Mouse (Mus musculus) forebrain, embryonic 13.5 days (tissue): ENCODE measurements around the gene Carnmt1. TPM values are rescaled to one million over a fixed set of nuclear protein-coding genes. Genes with fewer than 3 reads are reported as not detected.
A peak's percentile ranks its signal among the peaks of the same experiment; 100 is the strongest.

Source experiments
- ATAC-seq: fragments of 200-750 bp; cut with Nextera tagmentation; 2 replicates; pipeline ENCODE4 v1.8.0; 2017
- H3K27ac ChIP-seq: fragments of 300-500 bp; sonication (generic); 2 replicates; pipeline ENCODE4 v1.5.1; 2015; ENCODE audit warnings: inconsistent platforms, mild to moderate bottlenecking, moderate library complexity
- H3K27me3 ChIP-seq: fragments of 300-500 bp; sonication (generic); 2 replicates; pipeline ENCODE4 v1.6.1; 2015; ENCODE audit warnings: mild to moderate bottlenecking, inconsistent platforms
- H3K36me3 ChIP-seq: fragments of 300-500 bp; sonication (generic); 2 replicates; pipeline ENCODE4 v1.6.1; 2015; ENCODE audit warnings: mild to moderate bottlenecking, inconsistent platforms; ENCODE audit not compliant: poor library complexity, severe bottlenecking
- H3K4me1 ChIP-seq: fragments of 300-500 bp; sonication (generic); 2 replicates; pipeline ENCODE4 v1.6.1; 2015; ENCODE audit warnings: inconsistent platforms
- H3K4me2 ChIP-seq: fragments of 300-500 bp; sonication (generic); 2 replicates; pipeline ENCODE4 v1.6.1; 2015; ENCODE audit warnings: inconsistent platforms, mild to moderate bottlenecking, moderate library complexity
- H3K4me3 ChIP-seq: fragments of 300-500 bp; sonication (generic); 2 replicates; pipeline ENCODE4 v1.5.1; 2015; ENCODE audit warnings: mild to moderate bottlenecking, inconsistent platforms
- H3K9ac ChIP-seq: fragments of 300-500 bp; sonication (generic); 2 replicates; pipeline ENCODE4 v1.6.1; 2015; ENCODE audit warnings: mild to moderate bottlenecking, inconsistent platforms
- H3K9me3 ChIP-seq: fragments of 300-500 bp; sonication (generic); replicated peaks from 2 replicates; pipeline ENCODE4 v1.6.1; 2016; ENCODE audit warnings: inconsistent platforms
- WGBS: fragments of 180-500 bp; shearing (Covaris S2); methylation state at CpG from one replicate; pipeline ENCODE4 v1.1.7; 2015; 5-methylcytosine and 5-hydroxymethylcytosine counted together
- polyA plus RNA-seq: library from polyadenylated mRNA; unstranded; fragments of >200 nt; fragmentation: Nextera tagmentation; extraction: Ambion mirVana; gene quantifications from 2 replicates; pipeline ENCODE4 v1.2.1, GENCODE M21; 2015

Gene Carnmt1
- polyA plus RNA-seq, 1 experiment from 2014 or later, result 17.7 TPM

GRCm38 (mm10) chr19:18658473-18658872, 12.1 kb upstream of the Carnmt1 start:
- no peak overlapping the region for H3K27ac ChIP-seq
- ATAC-seq, result no peak
- no peaks in the 10 kb centered on the region for H3K27me3 ChIP-seq
- H3K4me2 ChIP-seq, result no peak overlapping the region
- H3K4me1 ChIP-seq, result no peaks in the 10 kb centered on the region
- H3K4me3 ChIP-seq, result no peak overlapping the region
- no peak overlapping the region for H3K9ac ChIP-seq
- WGBS, result 81% methylated on average over 4 of the region's 4 CpGs
- H3K36me3 ChIP-seq, result no peaks in the 10 kb centered on the region
- H3K9me3 ChIP-seq, result no peaks in the 10 kb centered on the region

GRCm38 (mm10) chr19:18659349-18659748, 11.2 kb upstream of the Carnmt1 start:
- no peaks in the 10 kb centered on the region for H3K9me3 ChIP-seq
- no peak overlapping the region for H3K4me2 ChIP-seq
- H3K27me3 ChIP-seq, result no peaks in the 10 kb centered on the region
- H3K36me3 ChIP-seq, result no peaks in the 10 kb centered on the region
- no peak for ATAC-seq
- no peak overlapping the region for H3K4me3 ChIP-seq
- H3K4me1 ChIP-seq, result no peaks in the 10 kb centered on the region
- no peak overlapping the region for H3K9ac ChIP-seq
- 50% methylated on average over 1 of the region's 1 CpGs for WGBS
- H3K27ac ChIP-seq, result no peak overlapping the region

- no peaks in the 10 kb centered on the region for H3K9me3 ChIP-seq
- 91% methylated on average over 3 of the region's 3 CpGs for WGBS
- H3K27ac ChIP-seq, result no peak overlapping the region
- H3K4me1 ChIP-seq, result no peaks in the 10 kb centered on the region
- no peak overlapping the region for H3K9ac ChIP-seq
- no peaks in the 10 kb centered on the region for H3K27me3 ChIP-seq
- no peak overlapping the region for H3K4me3 ChIP-seq
- no peaks in the 10 kb centered on the region for H3K36me3 ChIP-seq
- ATAC-seq, result no peak
- H3K4me2 ChIP-seq, result no peak overlapping the region
Observed at GRCm38 (mm10) chr19:18660466-18660865, 10.1 kb upstream of the Carnmt1 start.

GRCm38 (mm10) chr19:18661683-18662082, 8.9 kb upstream of the Carnmt1 start:
- H3K9me3 ChIP-seq, result no peaks in the 10 kb centered on the region
- no peaks in the 10 kb centered on the region for H3K27me3 ChIP-seq
- no peaks in the 10 kb centered on the region for H3K36me3 ChIP-seq
- H3K4me2 ChIP-seq, result no peak overlapping the region
- WGBS, result 51% methylated on average over 1 of the region's 1 CpGs
- no peak overlapping the region for H3K27ac ChIP-seq
- H3K9ac ChIP-seq, result no peak overlapping the region
- no peaks in the 10 kb centered on the region for H3K4me1 ChIP-seq
- no peak for ATAC-seq
- H3K4me3 ChIP-seq, result no peak overlapping the region

GRCm38 (mm10) chr19:18663904-18664303, 6.7 kb upstream of the Carnmt1 start:
- Histone ChIP-seq H3K4me1 (no peaks in the 10 kb centered on the region), H3K4me2 (no peak overlapping the region), H3K27me3 (no peaks in the 10 kb centered on the region), H3K4me3 (no peak overlapping the region), H3K36me3 (no peaks in the 10 kb centered on the region), H3K9me3 (no peaks in the 10 kb centered on the region), H3K27ac (no peak overlapping the region), H3K9ac (no peak overlapping the region)
- WGBS, result 62% methylated on average over 2 of the region's 2 CpGs
- ATAC-seq, result no peak

GRCm38 (mm10) chr19:18666966-18667365, 3.6 kb upstream of the Carnmt1 start:
- no peaks in the 10 kb centered on the region for H3K36me3 ChIP-seq
- H3K27me3 ChIP-seq, result no peaks in the 10 kb centered on the region
- peaks cover 5% of the 10 kb centered on the region for H3K4me1 ChIP-seq
- H3K4me2 ChIP-seq, result no peak overlapping the region
- H3K9ac ChIP-seq, result no peak overlapping the region
- H3K27ac ChIP-seq, result no peak overlapping the region
- no peak for ATAC-seq
- H3K4me3 ChIP-seq, result no peak overlapping the region
- WGBS, result 88% methylated on average over 7 of the region's 7 CpGs
- no peaks in the 10 kb centered on the region for H3K9me3 ChIP-seq

- Histone ChIP-seq H3K27me3 (no peaks in the 10 kb centered on the region), H3K4me1 (peaks cover 22% of the 10 kb centered on the region), H3K9me3 (no peaks in the 10 kb centered on the region), H3K4me2 (no peak overlapping the region), H3K36me3 (no peaks in the 10 kb centered on the region), H3K9ac (no peak overlapping the region), H3K27ac (no peak overlapping the region), H3K4me3 (no peak overlapping the region)
- WGBS, result 91% methylated on average over 7 of the region's 7 CpGs
- no peak for ATAC-seq
Observed at GRCm38 (mm10) chr19:18669551-18669950, 1.0 kb upstream of the Carnmt1 start.

- H3K4me3 ChIP-seq, result peak overlapping the region; percentile 75
- H3K36me3 ChIP-seq, result no peaks in the 10 kb centered on the region
- H3K4me1 ChIP-seq, result peaks cover 22% of the 10 kb centered on the region
- peak; percentile 77 for ATAC-seq
- H3K9ac ChIP-seq, result peak overlapping the region; percentile 86
- WGBS, result under 1% methylated on average over 62 of the region's 64 CpGs
- H3K4me2 ChIP-seq, result peak overlapping the region; percentile 80
- peak overlapping the region; percentile 66 for H3K27ac ChIP-seq
- H3K27me3 ChIP-seq, result no peaks in the 10 kb centered on the region
- H3K9me3 ChIP-seq, result no peaks in the 10 kb centered on the region
Observed at GRCm38 (mm10) chr19:18671056-18671741, 635 bp downstream of the Carnmt1 start.

GRCm38 (mm10) chr19:18672498-18672897, 1.9 kb downstream of the Carnmt1 start:
- H3K27ac ChIP-seq, result no peak overlapping the region
- H3K9me3 ChIP-seq, result no peaks in the 10 kb centered on the region
- H3K4me2 ChIP-seq, result peak overlapping the region; percentile 80
- peak overlapping the region; percentile 75 for H3K4me3 ChIP-seq
- no peaks in the 10 kb centered on the region for H3K36me3 ChIP-seq
- 68% methylated on average over 3 of the region's 3 CpGs for WGBS
- ATAC-seq, result no peak
- H3K9ac ChIP-seq, result peak overlapping the region; percentile 27; the same call in 1 of the 2 replicates
- peaks cover 22% of the 10 kb centered on the region for H3K4me1 ChIP-seq
- no peaks in the 10 kb centered on the region for H3K27me3 ChIP-seq

- no peaks in the 10 kb centered on the region for H3K36me3 ChIP-seq
- peaks cover 22% of the 10 kb centered on the region for H3K4me1 ChIP-seq
- no peak overlapping the region for H3K27ac ChIP-seq
- H3K4me3 ChIP-seq, result peak overlapping the region; percentile 19; the same call in 1 of the 2 replicates
- peak overlapping the region; percentile 49 for H3K9ac ChIP-seq
- peak overlapping the region; percentile 80 for H3K4me2 ChIP-seq
- H3K27me3 ChIP-seq, result no peaks in the 10 kb centered on the region
- no peaks in the 10 kb centered on the region for H3K9me3 ChIP-seq
- ATAC-seq, result no peak
- 2% methylated on average over 4 of the region's 4 CpGs for WGBS
Observed at GRCm38 (mm10) chr19:18673116-18673515, 2.6 kb downstream of the Carnmt1 start.

GRCm38 (mm10) chr19:18682142-18682541, 11.6 kb downstream of the Carnmt1 start:
- no peak for ATAC-seq
- H3K4me2 ChIP-seq, result no peak overlapping the region

GRCm38 (mm10) chr19:18687556-18687955, 17.0 kb downstream of the Carnmt1 start:
- no peaks in the 10 kb centered on the region for H3K27me3 ChIP-seq
- H3K9me3 ChIP-seq, result no peaks in the 10 kb centered on the region
- no peaks in the 10 kb centered on the region for H3K4me1 ChIP-seq
- no peak overlapping the region for H3K4me2 ChIP-seq
- H3K9ac ChIP-seq, result no peak overlapping the region
- no peak overlapping the region for H3K27ac ChIP-seq
- WGBS, result 83% methylated on average over 3 of the region's 3 CpGs
- no peak overlapping the region for H3K4me3 ChIP-seq
- H3K36me3 ChIP-seq, result no peaks in the 10 kb centered on the region
- peak; percentile 66; the same call in 1 of the 2 replicates for ATAC-seq

More at GRCm38 (mm10) chr19:18682142-18682541, 11.6 kb downstream of the Carnmt1 start:
- Histone ChIP-seq H3K27me3 (no peaks in the 10 kb centered on the region), H3K36me3 (peaks cover 18% of the 10 kb centered on the region), H3K4me1 (no peaks in the 10 kb centered on the region), H3K27ac (no peak overlapping the region), H3K9ac (no peak overlapping the region), H3K9me3 (no peaks in the 10 kb centered on the region), H3K4me3 (no peak overlapping the region)
- 72% methylated on average over 4 of the region's 4 CpGs for WGBS

GRCm38 (mm10) chr19:18692176-18692575, 21.6 kb downstream of the Carnmt1 start:
- ATAC-seq, result no peak
- H3K4me1 ChIP-seq, result no peaks in the 10 kb centered on the region
- WGBS, result 87% methylated on average over 3 of the region's 3 CpGs
- no peaks in the 10 kb centered on the region for H3K27me3 ChIP-seq
- H3K4me3 ChIP-seq, result no peak overlapping the region
- no peaks in the 10 kb centered on the region for H3K9me3 ChIP-seq
- H3K9ac ChIP-seq, result no peak overlapping the region
- no peak overlapping the region for H3K4me2 ChIP-seq
- peaks cover 10% of the 10 kb centered on the region for H3K36me3 ChIP-seq
- no peak overlapping the region for H3K27ac ChIP-seq
